Mouse (Mus musculus): Measurements from ENCODE around the gene Susd3. TPM values are rescaled to one million over a fixed set of nuclear protein-coding genes. Genes with fewer than 3 reads are reported as not detected.
A peak's percentile ranks its signal among the peaks of the same experiment; 100 is the strongest.

Gene Susd3
- total RNA-seq, 1 experiment from 2014 or later = 4.2 TPM

DNA sequence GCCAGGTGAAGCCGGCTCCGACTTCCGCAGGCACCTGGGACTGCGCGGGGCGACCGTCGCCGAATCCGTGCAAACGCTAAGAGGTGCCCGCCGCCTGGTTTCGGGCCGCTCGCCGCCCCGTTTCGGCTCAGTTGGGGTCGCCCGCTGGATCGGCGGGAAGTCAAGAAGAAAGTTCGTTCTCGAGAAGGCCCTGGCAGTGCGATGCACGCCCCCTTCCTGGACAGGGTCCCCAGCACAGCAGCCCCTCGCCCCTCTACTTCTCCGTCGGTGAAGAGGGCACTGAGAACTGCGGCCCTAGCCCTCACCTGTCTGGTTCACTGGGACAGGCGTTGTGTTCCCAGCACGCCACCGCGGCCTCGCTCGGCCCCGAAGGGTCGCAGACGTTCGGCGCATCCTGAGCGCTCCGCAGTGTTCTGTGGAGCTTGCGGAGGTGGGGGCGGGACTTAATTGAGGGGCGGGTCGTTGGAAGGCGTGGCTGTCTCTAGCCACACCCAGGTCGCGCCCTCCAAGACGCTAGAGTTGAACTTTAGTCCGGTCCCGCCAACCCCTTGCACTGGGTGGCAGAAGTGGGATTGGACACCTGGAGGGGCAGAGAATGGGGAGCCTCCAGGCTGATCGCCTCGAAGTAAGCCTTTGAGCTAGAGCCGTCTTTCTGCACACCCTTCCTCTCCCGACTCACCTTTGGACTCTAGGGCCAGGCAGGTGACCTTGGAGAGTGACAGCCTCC, 603 bp downstream of the Susd3 start:
- peak; percentile 47 for ATAC-seq (replicated peaks; ENCODE audit: low read depth, poor library complexity, severe bottlenecking)

DNA sequence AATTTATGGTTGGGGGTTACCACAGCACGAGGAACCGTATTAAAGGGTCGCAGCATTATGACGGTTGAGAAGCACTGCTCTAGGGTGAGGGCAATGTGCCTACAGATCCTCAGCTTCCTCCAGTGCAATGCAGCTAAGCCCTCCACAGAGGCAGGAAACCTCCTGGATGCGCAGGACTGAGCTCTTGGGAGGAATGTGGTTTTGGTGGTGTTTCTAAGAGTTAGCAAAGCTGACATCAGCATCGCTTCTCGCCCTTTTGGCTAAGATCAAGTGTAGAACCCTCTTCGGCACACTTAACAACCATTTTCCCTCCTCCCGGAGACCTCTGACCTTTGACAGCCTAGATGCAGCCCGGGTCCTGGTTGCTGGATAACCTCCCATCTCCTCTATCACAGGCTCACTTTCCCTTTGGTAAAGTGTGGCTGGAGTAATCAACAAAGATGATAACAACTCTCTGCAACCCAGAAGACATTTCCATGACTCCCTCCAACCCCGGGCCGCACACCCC, 1.2 kb downstream of the Susd3 start:
- peak; percentile 12; the same call in 1 of the 2 replicates for ATAC-seq (replicated peaks; ENCODE audit: low read depth, poor library complexity, severe bottlenecking)

DNA sequence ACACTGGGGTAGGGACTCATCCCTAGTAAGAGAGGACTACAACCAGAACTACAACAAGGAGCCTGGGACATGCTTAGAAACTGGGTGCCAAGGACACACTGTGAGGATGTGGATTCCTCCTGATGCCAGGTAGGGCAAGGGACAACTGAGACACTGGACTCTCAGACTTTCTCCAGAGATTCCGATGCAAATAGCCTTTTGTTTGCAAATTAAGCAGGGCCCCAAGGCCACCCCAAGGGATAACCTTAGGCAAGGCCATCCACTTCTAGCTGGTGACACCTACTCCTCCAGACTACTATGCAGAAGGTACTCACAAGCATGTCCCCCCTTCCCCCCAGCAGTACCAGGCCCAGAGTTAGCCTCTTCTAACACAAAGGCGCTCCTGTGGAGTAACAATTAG, 1.9 kb downstream of the Susd3 start:
- ATAC-seq (replicated peaks; ENCODE audit: low read depth, poor library complexity, severe bottlenecking) = no peak

DNA sequence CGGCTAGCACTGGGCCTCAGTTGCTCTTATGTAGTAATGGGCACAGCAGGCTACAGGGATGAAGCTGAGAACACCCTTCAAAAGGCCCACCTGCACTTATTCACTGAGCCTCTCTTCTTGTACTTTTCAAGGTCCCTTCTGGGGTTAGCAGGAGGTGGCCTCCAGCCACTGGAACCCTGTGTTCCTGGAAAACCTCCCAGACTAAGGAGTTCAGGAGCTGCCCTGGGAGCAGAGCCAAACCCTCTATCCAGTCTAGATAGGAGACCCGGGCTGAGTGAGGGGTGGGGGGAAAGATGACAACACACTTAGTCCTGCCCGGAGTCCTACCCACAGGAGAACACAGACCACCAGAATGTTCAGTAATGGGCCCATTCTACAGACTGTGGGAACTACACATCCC, 2.5 kb downstream of the Susd3 start:
- no peak for ATAC-seq (replicated peaks; ENCODE audit: low read depth, poor library complexity, severe bottlenecking)

DNA sequence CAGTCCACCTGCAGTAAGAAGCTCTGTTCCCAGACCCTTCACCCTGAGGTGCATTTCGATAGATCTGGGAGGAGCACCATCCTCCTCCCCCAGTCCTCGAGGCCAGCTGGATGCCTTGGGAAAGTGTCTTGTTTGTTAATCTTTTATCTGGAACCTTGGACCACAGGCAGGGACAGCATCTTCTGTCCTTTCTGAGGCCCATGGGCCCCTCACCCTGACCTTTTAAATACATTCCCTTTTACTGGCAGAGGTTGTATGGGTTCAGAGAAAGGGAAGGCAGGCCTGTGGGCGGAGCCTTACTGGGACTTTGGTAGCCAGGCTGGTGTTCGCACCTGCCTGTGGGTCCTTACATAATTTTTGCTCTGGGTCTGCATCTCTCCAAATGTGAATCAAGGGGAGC, 3.3 kb downstream of the Susd3 start:
- ATAC-seq (replicated peaks; ENCODE audit: low read depth, poor library complexity, severe bottlenecking) = no peak

DNA sequence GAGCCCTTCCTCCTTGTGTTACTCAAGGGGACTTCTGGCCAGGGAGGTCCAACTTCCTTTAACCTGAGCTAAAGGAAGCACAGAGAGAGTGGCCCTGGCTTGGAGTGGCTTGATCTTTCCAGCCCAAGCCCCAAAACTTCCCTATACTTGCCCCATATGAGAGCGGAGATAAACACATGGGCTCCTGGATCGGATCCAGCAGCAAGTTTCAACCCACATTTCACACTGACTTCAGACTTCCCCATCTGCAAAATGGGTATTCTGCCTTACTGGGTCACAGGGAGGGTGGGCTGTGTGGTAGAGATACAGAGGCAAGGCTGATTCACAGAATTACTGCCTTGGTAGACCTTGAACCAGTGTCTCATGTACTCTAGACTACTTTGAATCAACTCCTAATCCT, 5.0 kb downstream of the Susd3 start:
- ATAC-seq (replicated peaks; ENCODE audit: low read depth, poor library complexity, severe bottlenecking) = no peak

DNA sequence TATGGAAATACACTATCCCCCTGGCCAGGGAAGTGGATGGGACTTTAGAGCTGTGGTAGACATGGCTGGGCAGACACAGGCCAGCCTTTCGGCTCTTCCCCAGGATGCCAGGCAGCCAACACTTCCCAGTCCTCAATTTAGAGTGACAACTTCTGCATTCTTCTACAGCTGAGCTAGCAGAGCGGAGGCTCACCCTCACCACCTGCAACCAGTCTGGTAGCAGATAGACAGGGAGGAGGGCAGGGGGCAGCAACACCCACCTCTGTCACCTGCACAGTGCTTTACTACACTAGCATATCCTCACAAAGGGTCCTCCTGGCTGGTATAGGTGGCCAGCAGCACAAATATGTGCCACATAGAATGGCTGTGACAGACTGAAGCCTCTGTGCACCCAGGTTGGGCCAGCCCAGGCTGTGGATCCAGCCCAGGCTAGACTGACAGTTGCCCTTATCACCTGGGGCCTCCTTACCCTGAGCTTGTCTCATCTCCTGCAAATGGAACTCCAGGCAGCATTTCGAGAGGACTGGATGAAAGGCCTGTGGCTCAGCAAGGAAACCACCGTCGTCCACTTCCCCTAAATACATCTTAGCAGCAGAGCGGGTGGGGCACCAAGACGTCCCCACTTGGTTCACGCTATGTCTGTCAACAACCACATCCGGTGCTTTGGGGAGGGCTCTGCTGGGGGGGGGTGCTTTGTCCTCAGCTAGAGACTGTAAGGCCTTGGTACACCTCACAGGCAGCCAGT, 6.0 kb downstream of the Susd3 start:
- ATAC-seq (replicated peaks; ENCODE audit: low read depth, poor library complexity, severe bottlenecking) = peak; percentile 90

DNA sequence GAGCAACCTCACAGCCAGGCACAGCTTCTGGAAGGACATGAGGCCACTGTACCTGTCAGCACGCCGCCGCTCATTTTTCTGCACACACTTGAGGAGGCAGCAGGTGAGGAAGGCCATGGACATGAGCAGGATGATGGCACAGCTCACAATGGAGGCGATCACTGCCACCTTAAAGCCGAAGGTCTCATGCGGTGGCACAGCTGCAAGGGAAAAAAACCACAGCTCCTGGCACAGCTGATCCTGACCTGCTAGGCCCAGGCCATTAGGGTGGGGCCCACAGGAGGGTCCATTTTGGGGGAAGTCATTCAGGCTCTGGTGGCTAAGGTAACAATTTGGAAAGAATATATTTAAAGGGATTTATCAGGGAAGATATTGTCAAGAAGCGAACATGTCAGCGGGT, 9.8 kb downstream of the Susd3 start:
- ATAC-seq (replicated peaks; ENCODE audit: low read depth, poor library complexity, severe bottlenecking) = no peak

DNA sequence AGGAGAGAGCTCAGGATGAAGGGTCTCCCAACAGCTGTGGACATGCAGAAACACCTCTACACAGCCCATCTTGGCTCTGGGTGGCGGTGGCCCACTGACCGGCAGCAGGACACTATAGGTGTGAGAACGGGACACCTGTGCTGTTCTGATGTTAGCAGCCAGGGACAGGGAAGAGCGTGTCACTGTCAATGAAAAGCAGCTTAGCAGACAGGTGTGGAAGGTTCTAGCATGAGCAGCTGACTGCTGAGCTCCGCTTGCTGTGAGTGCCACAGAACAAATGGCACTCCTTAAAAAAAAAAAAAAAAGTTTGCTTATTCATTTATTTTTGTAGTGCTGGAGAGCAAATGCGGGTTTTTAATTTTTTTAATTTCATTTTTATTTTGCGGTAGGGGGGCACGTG, 10.9 kb downstream of the Susd3 start:
- ATAC-seq (replicated peaks; ENCODE audit: low read depth, poor library complexity, severe bottlenecking) = no peak

DNA sequence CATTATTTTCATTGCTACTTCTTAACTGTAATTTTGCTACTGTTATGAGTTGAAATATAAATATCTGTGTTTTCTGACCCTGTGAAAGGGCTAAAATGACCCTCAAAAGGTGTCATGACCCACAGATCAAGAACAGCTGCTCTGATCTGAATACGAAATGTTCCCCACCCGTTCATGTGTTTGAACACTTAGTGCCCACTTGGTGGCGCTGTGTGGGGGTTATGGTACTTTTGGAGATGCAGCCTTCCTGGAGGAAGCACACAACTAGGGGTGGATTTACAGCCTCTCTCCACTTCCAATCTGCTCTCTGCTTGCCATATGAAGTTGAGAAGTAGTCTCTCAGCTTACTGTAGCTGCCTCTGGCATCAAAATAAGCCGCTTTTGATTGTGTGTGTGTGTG, 13.8 kb downstream of the Susd3 start:
- no peak for ATAC-seq (replicated peaks; ENCODE audit: low read depth, poor library complexity, severe bottlenecking)

DNA sequence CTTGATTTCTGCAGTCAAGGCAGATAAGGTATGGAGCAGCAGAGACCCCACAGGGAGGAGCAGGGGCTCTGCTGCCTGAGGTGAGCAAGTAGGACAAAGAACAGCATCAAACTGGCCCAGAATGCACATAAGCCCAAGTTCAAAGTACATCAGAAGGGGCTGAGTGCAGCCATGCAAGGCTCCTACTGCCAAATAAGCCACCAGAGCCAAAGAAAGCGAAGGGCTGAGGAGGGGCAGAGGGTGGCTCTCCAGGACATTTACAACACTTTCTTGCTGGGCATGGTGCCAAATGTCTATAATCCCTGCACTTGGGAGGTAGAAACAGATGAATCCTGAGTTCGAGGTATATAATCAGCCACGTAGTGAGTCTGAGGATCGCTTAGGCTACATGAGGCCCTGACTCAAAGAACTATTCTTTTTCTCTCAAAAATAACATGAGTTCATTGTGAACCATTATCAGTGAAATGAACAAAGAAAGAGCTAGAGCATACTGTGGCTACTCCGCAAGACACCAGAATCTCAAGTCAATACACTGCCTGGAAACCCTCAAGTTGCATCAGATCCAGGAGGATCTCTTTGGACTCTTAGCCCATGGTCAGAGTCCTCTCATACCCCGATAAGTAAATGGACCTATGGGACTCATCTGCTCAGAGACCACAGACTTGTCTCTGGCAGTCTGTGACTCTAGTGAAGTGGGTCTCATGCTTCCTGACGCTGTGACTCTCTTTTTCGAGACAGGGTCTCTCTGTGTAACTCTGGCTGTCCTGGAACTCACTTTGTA, 14.5 kb downstream of the Susd3 start:
- ATAC-seq (replicated peaks; ENCODE audit: low read depth, poor library complexity, severe bottlenecking) = no peak

DNA sequence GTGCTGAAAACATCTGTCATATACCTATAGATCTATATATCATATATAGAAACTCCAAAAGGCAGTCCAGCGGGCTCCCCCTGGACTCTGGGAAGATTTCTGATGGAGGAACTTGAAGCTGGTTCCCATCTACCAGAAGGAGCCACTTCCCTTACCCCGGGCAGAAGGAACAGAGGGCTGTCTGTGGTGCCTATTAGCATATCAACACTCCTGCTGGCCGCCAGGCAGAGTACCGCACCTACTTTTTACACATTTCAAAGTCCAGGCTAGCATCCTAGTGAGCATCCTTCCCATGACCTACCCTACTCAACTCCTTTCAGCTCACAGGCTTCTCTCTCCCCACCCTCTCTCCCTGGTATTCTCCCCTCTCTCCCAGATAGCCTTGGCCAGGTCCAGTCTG, 22.9 kb downstream of the Susd3 start:
- 0 out of 2 replicates have a peak, but pooled peaks have one; percentile 39 for ATAC-seq (replicated peaks; ENCODE audit: low read depth, poor library complexity, severe bottlenecking)

DNA sequence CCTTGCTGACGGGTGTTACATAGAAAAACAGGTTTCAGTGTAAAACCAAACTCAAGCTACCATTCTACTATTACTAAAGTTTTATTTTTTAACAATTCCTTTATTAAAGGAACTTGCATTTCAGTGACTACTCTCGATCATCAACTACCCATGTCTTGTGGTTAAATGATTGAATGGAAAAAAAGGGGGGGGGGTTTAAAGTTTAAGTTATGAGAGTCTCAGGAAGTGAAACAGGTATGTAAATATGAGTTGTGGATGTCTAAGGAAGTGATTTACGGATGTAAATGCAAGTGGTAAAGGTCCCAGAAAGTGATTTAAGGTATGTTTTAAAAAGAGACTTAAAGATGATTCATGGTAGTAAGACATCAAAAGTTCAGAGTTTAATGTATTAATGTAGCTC, 23.3 kb downstream of the Susd3 start:
- no peak for ATAC-seq (replicated peaks; ENCODE audit: low read depth, poor library complexity, severe bottlenecking)

DNA sequence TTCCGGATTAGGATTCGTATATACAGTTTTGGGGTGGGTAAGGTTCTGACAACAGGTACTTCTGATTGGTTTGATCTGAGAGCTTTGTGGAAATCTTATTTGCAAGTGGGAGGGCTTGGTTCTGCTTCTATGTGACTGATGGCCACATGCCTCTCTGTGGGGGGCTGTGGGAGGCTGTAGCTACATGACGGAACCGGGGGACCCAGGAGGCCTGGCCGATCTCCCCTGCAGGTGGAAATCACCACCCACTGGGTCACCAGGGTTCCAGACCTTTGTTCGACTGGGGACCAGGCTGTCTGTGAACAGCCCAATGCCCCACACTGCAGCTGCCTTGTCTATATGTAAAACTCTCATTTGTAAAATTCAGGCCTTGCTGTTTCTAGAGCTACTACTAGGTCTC, 23.8 kb downstream of the Susd3 start:
- ATAC-seq (replicated peaks; ENCODE audit: low read depth, poor library complexity, severe bottlenecking) = no peak

DNA sequence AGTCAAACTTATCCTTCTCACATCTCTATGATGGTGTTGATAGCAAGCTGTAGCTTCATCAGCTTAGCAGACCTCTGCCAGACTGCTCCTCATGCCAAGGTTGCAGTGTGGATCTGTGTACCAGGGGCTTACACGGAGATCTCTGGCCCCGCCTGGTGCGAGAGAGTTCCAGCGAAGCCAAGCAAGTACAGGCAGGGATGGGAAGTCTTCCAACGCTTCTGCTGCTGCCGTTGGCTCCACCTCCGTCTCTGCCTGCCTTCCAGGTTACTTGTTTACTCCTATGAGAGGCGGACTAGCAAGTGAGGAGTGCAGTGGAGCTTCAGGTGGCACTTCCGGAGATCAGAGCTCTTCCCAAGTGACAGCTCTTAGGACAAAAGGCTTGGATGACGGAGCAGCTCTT, 24.2 kb downstream of the Susd3 start:
- ATAC-seq (replicated peaks; ENCODE audit: low read depth, poor library complexity, severe bottlenecking) = no peak

DNA sequence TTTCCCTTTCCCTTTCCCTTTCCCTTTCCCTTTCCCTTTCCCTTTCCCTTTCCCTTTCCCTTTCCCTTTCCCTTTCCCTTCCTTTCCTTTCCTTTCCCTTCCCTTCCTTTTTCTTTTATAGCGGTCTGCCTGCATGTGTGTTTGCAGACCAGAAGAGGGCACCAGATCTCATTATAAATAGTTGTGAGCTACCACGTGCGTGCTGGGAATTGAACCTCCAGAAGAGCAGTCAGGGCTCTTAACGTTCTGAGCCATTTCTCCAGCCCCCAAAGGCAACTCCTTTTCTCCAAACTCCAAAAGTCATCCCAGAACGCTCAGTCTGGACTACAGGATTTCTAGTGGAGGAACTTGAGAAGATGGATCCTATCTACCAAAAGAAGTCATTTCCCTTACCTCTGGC, 27.6 kb downstream of the Susd3 start:
- ATAC-seq (replicated peaks; ENCODE audit: low read depth, poor library complexity, severe bottlenecking) = no peak

DNA sequence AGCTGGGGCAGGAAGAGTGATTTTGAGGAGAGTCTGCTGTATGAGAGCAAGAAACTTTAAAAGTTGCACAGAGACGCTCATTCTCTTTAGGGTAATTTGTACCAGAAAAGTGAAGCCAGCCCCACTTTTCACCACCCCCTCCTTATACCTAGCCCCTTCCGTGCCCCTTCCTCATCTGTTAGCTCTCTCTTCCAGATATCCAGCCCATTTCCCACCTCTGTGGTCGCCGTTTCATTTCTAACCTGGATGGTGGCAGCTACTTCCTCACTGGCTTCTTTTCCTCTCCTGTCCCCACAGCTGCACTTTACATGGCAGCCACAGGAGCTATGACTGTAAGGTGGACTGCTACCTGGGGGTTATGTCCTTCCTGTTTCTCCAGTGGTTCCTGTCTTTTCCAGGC, 29.1 kb downstream of the Susd3 start:
- ATAC-seq (replicated peaks; ENCODE audit: low read depth, poor library complexity, severe bottlenecking) = no peak

DNA sequence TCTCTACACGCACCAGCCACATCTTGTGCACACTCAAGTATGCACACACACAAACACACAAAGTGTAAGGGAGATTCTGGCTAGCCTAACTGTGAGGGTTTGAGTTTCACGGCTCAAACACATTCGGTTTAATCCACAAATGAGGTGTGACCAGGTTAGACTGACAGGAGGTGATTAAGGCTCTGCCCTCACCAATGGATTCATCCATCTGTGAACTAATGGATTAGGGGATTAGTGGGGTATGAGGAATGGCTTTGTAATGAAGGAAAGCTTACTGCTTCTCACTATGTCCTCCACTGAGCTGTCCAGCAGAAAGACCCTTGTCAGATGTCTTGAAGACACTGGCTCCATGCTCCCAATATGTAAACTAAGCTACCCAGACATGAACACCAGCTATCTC, 29.9 kb downstream of the Susd3 start:
- ATAC-seq (replicated peaks; ENCODE audit: low read depth, poor library complexity, severe bottlenecking) = no peak

DNA sequence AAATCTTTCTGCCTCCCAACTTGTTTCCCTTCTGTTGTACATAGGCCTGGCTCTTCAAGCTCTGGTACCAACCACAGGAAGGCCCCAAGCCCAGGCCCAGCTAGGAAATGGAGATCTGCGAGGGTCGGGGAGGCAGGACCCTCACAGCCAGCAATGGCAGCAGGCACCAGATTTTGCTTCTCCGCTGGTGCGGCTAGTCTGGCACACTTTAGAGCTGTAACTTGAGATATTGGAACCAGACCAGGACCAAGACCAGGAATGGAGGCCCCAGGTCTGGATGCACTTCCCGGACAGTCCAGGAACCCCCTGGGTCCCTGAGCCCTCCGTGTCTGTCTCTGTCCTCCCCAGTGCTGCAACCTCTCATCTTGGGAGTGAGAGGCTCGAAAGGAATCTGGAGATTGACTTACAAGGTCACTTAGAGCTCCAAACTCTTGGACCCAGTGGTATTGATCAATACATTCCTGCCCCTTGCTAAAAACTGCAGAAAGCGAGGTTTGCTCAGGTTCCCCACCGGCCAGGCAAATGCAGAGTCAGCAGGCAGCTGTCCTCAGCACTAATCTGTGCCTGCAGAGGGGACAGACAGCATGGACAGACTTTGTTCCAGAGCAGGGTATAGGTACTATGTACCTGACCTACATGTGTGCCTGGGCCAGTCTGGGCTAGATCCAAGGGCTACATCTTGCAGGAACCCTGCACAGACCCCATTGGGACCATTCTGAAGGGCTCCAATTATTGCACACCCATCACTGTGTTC, 31.5 kb downstream of the Susd3 start:
- no peak for ATAC-seq (replicated peaks; ENCODE audit: low read depth, poor library complexity, severe bottlenecking)

DNA sequence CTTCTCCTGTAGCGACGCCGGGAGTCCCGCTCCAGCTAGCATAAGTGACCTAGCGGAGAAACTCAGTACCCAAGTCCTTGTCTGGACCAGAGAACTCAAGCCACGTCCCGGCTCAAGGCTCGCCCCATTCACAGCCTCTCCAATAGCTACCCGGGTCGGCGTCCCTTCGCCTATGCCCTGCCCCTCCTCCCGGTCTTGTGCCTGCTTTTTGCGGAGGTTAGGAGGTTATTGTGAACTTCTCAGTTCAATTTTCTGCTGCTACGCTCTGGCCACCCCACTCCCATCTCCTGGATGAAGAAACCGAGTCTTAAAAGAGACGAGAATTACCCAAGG, 32.3 kb downstream of the Susd3 start:
- no peak; the same call in 1 of the 2 replicates for ATAC-seq (replicated peaks; ENCODE audit: low read depth, poor library complexity, severe bottlenecking)
